Mouse (Mus musculus): ENCODE data around the gene Hoxb6. TPM values are rescaled to one million over a fixed set of nuclear protein-coding genes. Genes with fewer than 3 reads are reported as not detected.

The Hoxb6 gene
- polyA plus RNA-seq, 1 experiment from 2014 or later: not detected

DNA sequence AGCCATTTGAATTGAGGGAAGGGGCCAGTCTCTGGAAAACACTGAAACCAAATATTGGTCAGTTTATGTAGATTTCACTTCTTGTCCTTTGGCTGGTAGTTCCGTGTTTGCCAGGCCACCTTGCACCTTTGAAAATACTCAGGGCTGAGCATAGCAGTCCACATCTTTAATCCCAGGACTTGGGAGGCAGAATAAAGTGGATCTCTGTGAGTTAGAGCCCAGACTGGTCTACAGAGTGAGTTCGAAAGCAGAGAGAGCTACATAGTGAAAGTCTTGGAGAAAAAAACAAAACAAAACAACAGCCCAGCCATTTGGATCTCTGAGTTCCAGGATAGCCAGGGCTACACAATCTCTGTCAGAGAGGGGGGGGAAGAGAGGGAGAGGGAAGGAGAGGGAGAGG lies 35.1 kb upstream of the Hoxb6 start:
- H3K4me2 ChIP-seq (ENCODE audit: low read length): no peak overlapping the region
- no peak overlapping the region for H3K27ac ChIP-seq (replicated peaks in 1 of 2; ENCODE audit: control insufficient read depth in 1 of 2, insufficient read depth in 1 of 2, low read depth in 2 of 2, low read length in 2 of 2)
- no peaks in the 10 kb centered on the region for H3K4me1 ChIP-seq (ENCODE audit: control insufficient read depth in 2 of 2, insufficient read depth in 2 of 2, low read length in 2 of 2)
- WGBS: 30% methylated on average over 2 of the region's 2 CpGs
- no peak overlapping the region for H3K9ac ChIP-seq (ENCODE audit: low read length)
- peaks cover 98% of the 10 kb centered on the region for H3K27me3 ChIP-seq (ENCODE audit: control insufficient read depth, insufficient read depth, low read length)
- ATAC-seq (ENCODE audit: insufficient number of reproducible peaks, insufficient read depth, low FRiP score, low read depth): no peak
- H3K36me3 ChIP-seq (ENCODE audit: control insufficient read depth, insufficient read depth, low read length): no peaks in the 10 kb centered on the region
- H3K4me3 ChIP-seq (ENCODE audit: control insufficient read depth in 1 of 2, insufficient read depth in 1 of 2, low read depth in 1 of 2, low read length in 2 of 2): no peak overlapping the region
- no peaks in the 10 kb centered on the region for H3K9me3 ChIP-seq (ENCODE audit: control insufficient read depth, low read length)

DNA sequence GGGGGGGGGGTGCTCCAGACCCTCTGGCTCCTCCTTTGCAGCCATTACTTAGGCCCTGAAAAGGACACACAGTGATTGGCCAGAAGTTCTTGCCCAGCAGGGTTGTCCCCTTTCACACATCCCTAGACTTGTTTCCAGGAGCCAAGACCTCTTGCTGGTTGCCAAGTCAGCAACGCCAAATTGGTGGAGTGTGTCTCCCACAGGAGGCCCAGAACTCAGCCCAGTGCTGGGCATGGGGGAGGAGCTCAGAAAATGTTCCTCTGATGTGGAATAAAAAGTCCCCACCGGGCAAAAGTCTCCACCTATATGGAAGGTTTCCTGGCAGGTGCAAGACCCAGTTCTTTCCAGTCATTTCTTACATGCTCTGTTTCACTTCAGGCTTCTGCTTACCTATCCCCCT lies 33.2 kb upstream of the Hoxb6 start:
- Histone ChIP-seq H3K36me3 (ENCODE audit: control insufficient read depth, insufficient read depth, low read length) (no peaks in the 10 kb centered on the region), H3K4me1 (ENCODE audit: control insufficient read depth in 2 of 2, insufficient read depth in 2 of 2, low read length in 2 of 2) (no peaks in the 10 kb centered on the region), H3K4me3 (ENCODE audit: control insufficient read depth in 1 of 2, insufficient read depth in 1 of 2, low read depth in 1 of 2, low read length in 2 of 2) (no peak overlapping the region), H3K27me3 (ENCODE audit: control insufficient read depth, insufficient read depth, low read length) (peaks cover 98% of the 10 kb centered on the region), H3K4me2 (ENCODE audit: low read length) (no peak overlapping the region), H3K9me3 (ENCODE audit: control insufficient read depth, low read length) (no peaks in the 10 kb centered on the region), H3K9ac (ENCODE audit: low read length) (no peak overlapping the region), H3K27ac (replicated peaks in 1 of 2; ENCODE audit: control insufficient read depth in 1 of 2, insufficient read depth in 1 of 2, low read depth in 2 of 2, low read length in 2 of 2) (no peak overlapping the region)
- ATAC-seq (ENCODE audit: insufficient number of reproducible peaks, insufficient read depth, low FRiP score, low read depth): no peak
- WGBS: 0% methylated on average over 2 of the region's 2 CpGs

DNA sequence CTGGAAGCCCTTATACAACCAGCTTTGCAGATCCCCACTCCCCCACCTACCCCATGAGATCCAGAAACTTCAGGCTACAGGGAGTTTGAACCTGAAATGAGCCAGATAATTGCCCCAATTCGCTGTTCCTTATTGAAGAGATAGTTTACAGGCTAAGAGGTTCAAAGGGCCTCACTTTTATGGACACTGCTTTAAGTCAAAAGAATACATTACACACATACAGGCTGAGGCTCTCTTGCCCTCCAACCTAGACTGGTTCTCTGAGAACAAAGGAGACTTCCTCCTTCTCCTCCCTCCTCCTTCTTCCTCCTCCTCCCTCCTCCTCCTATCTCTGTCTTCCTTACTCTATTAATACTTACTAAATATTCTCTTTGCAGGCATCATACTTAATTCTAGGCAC lies 32.8 kb upstream of the Hoxb6 start:
- Histone ChIP-seq H3K27me3 (ENCODE audit: control insufficient read depth, insufficient read depth, low read length) (peaks cover 98% of the 10 kb centered on the region), H3K4me1 (ENCODE audit: control insufficient read depth in 2 of 2, insufficient read depth in 2 of 2, low read length in 2 of 2) (no peaks in the 10 kb centered on the region), H3K36me3 (ENCODE audit: control insufficient read depth, insufficient read depth, low read length) (no peaks in the 10 kb centered on the region), H3K9ac (ENCODE audit: low read length) (no peak overlapping the region), H3K9me3 (ENCODE audit: control insufficient read depth, low read length) (no peaks in the 10 kb centered on the region), H3K4me3 (ENCODE audit: control insufficient read depth in 1 of 2, insufficient read depth in 1 of 2, low read depth in 1 of 2, low read length in 2 of 2) (no peak overlapping the region), H3K4me2 (ENCODE audit: low read length) (no peak overlapping the region), H3K27ac (replicated peaks in 1 of 2; ENCODE audit: control insufficient read depth in 1 of 2, insufficient read depth in 1 of 2, low read depth in 2 of 2, low read length in 2 of 2) (no peak overlapping the region)
- 4% methylated on average over 1 of the region's 1 CpGs for WGBS
- ATAC-seq (ENCODE audit: insufficient number of reproducible peaks, insufficient read depth, low FRiP score, low read depth): no peak

DNA sequence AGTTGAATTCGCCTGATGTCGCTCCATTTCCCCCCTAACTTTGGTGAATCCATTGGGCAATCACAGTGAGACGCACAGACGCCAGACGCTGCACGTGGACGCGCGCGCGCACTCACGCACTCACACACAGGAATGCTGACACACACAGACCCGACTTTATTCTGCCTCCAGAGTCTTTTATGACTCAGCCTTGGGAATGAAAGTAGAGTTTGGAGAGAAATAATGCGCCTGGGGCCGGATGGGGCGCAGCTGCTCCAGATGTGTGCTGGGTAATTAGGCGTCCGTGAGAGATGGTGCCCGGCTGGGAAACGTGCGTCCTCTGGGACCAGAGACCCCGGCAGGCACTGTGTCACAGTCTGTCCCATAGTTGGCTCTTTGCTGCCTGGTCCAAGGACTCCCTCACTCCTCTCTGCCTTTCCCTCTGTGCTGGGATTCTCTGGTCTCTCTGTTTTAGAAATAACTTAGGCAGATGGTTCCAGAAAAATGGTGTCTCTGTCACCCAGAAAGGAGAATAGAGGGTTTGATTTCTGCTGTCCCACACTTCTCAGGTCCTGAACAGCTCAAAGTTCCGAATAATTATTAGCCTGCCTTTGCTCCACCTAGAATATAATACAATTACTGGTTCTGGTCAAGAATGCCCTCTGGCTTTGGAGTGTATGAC lies 31.8 kb upstream of the Hoxb6 start:
- Histone ChIP-seq H3K4me2 (ENCODE audit: low read length) (no peak overlapping the region), H3K4me1 (ENCODE audit: control insufficient read depth in 2 of 2, insufficient read depth in 2 of 2, low read length in 2 of 2) (no peaks in the 10 kb centered on the region), H3K27me3 (ENCODE audit: control insufficient read depth, insufficient read depth, low read length) (peaks cover 97% of the 10 kb centered on the region), H3K9ac (ENCODE audit: low read length) (no peak overlapping the region), H3K36me3 (ENCODE audit: control insufficient read depth, insufficient read depth, low read length) (no peaks in the 10 kb centered on the region), H3K27ac (replicated peaks in 1 of 2; ENCODE audit: control insufficient read depth in 1 of 2, insufficient read depth in 1 of 2, low read depth in 2 of 2, low read length in 2 of 2) (no peak overlapping the region), H3K9me3 (ENCODE audit: control insufficient read depth, low read length) (no peaks in the 10 kb centered on the region), H3K4me3 (ENCODE audit: control insufficient read depth in 1 of 2, insufficient read depth in 1 of 2, low read depth in 1 of 2, low read length in 2 of 2) (no peak overlapping the region)
- ATAC-seq (ENCODE audit: insufficient number of reproducible peaks, insufficient read depth, low FRiP score, low read depth): no peak
- 2% methylated on average over 23 of the region's 23 CpGs for WGBS

GRCm38 (mm10) chr11:96261323-96261890 lies 30.9 kb upstream of the Hoxb6 start:
- Histone ChIP-seq H3K36me3 (ENCODE audit: control insufficient read depth, insufficient read depth, low read length) (no peaks in the 10 kb centered on the region), H3K4me2 (ENCODE audit: low read length) (no peak overlapping the region), H3K27ac (replicated peaks in 1 of 2; ENCODE audit: control insufficient read depth in 1 of 2, insufficient read depth in 1 of 2, low read depth in 2 of 2, low read length in 2 of 2) (no peak overlapping the region), H3K9ac (ENCODE audit: low read length) (no peak overlapping the region), H3K4me1 (ENCODE audit: control insufficient read depth in 2 of 2, insufficient read depth in 2 of 2, low read length in 2 of 2) (no peaks in the 10 kb centered on the region), H3K27me3 (ENCODE audit: control insufficient read depth, insufficient read depth, low read length) (peaks cover 97% of the 10 kb centered on the region), H3K4me3 (ENCODE audit: control insufficient read depth in 1 of 2, insufficient read depth in 1 of 2, low read depth in 1 of 2, low read length in 2 of 2) (no peak overlapping the region), H3K9me3 (ENCODE audit: control insufficient read depth, low read length) (no peaks in the 10 kb centered on the region)
- no peak for ATAC-seq (ENCODE audit: insufficient number of reproducible peaks, insufficient read depth, low FRiP score, low read depth)
- 3% methylated on average over 24 of the region's 24 CpGs for WGBS

- Histone ChIP-seq H3K4me1 (ENCODE audit: control insufficient read depth in 2 of 2, insufficient read depth in 2 of 2, low read length in 2 of 2) (no peaks in the 10 kb centered on the region), H3K36me3 (ENCODE audit: control insufficient read depth, insufficient read depth, low read length) (no peaks in the 10 kb centered on the region), H3K4me3 (ENCODE audit: control insufficient read depth in 1 of 2, insufficient read depth in 1 of 2, low read depth in 1 of 2, low read length in 2 of 2) (no peak overlapping the region), H3K9ac (ENCODE audit: low read length) (no peak overlapping the region), H3K27ac (replicated peaks in 1 of 2; ENCODE audit: control insufficient read depth in 1 of 2, insufficient read depth in 1 of 2, low read depth in 2 of 2, low read length in 2 of 2) (no peak overlapping the region), H3K4me2 (ENCODE audit: low read length) (no peak overlapping the region), H3K27me3 (ENCODE audit: control insufficient read depth, insufficient read depth, low read length) (peaks cover 98% of the 10 kb centered on the region), H3K9me3 (ENCODE audit: control insufficient read depth, low read length) (no peaks in the 10 kb centered on the region)
- 5% methylated on average over 6 of the region's 6 CpGs for WGBS
- ATAC-seq (ENCODE audit: insufficient number of reproducible peaks, insufficient read depth, low FRiP score, low read depth): no peak
These were observed 29.9 kb upstream of the Hoxb6 start for GRCm38 (mm10) chr11:96262262-96262830.

GRCm38 (mm10) chr11:96263636-96264389 lies 28.5 kb upstream of the Hoxb6 start:
- H3K9ac ChIP-seq (ENCODE audit: low read length): no peak overlapping the region
- H3K27ac ChIP-seq (replicated peaks in 1 of 2; ENCODE audit: control insufficient read depth in 1 of 2, insufficient read depth in 1 of 2, low read depth in 2 of 2, low read length in 2 of 2): no peak overlapping the region
- H3K4me3 ChIP-seq (ENCODE audit: control insufficient read depth in 1 of 2, insufficient read depth in 1 of 2, low read depth in 1 of 2, low read length in 2 of 2): no peak overlapping the region
- H3K4me2 ChIP-seq (ENCODE audit: low read length): no peak overlapping the region
- H3K9me3 ChIP-seq (ENCODE audit: control insufficient read depth, low read length): no peaks in the 10 kb centered on the region
- ATAC-seq (ENCODE audit: insufficient number of reproducible peaks, insufficient read depth, low FRiP score, low read depth): no peak
- H3K4me1 ChIP-seq (ENCODE audit: control insufficient read depth in 2 of 2, insufficient read depth in 2 of 2, low read length in 2 of 2): no peaks in the 10 kb centered on the region
- WGBS: under 1% methylated on average over 33 of the region's 33 CpGs
- no peaks in the 10 kb centered on the region for H3K36me3 ChIP-seq (ENCODE audit: control insufficient read depth, insufficient read depth, low read length)
- peaks cover 99% of the 10 kb centered on the region for H3K27me3 ChIP-seq (ENCODE audit: control insufficient read depth, insufficient read depth, low read length)
